Mouse (Mus musculus) stomach, embryonic 15.5 days (tissue): ENCODE results near the gene Clec9a. TPM values are rescaled to one million over a fixed set of nuclear protein-coding genes. Genes with fewer than 3 reads are reported as not detected.

Source experiments
- ATAC-seq: fragments of 200-750 bp; cut with Nextera tagmentation; 2 replicates; pipeline ENCODE4 v1.8.0; 2017; ENCODE audit warnings: low read depth, moderate number of reproducible peaks, moderate TSS enrichment; ENCODE audit not compliant: insufficient read depth, low FRiP score
- H3K27ac ChIP-seq: fragments of 300-500 bp; sonication (generic); 2 replicates; pipeline ENCODE4 v1.5.1; 2015; ENCODE audit warnings: mild to moderate bottlenecking, inconsistent platforms
- H3K27me3 ChIP-seq: fragments of 300-500 bp; sonication (generic); replicated peaks from 2 replicates; pipeline ENCODE4 v1.6.1; 2015; ENCODE audit warnings: inconsistent platforms
- H3K36me3 ChIP-seq: fragments of 300-500 bp; sonication (generic); 2 replicates; pipeline ENCODE4 v1.6.1; 2015; ENCODE audit warnings: inconsistent platforms
- H3K4me1 ChIP-seq: fragments of 300-500 bp; sonication (generic); 2 replicates; pipeline ENCODE4 v1.6.1; 2015; ENCODE audit warnings: inconsistent platforms
- H3K4me2 ChIP-seq: fragments of 300-500 bp; sonication (generic); 2 replicates; pipeline ENCODE4 v1.6.1; 2015; ENCODE audit warnings: mild to moderate bottlenecking, inconsistent platforms
- H3K4me3 ChIP-seq: fragments of 300-500 bp; sonication (generic); replicated peaks from 2 replicates; pipeline ENCODE4 v1.5.1; 2015; ENCODE audit warnings: inconsistent platforms
- H3K9ac ChIP-seq: fragments of 300-500 bp; sonication (generic); 2 replicates; pipeline ENCODE4 v1.6.1; 2015; ENCODE audit warnings: inconsistent platforms
- H3K9me3 ChIP-seq: fragments of 300-500 bp; sonication (generic); 2 replicates; pipeline ENCODE4 v1.6.1; 2016; ENCODE audit warnings: inconsistent platforms
- WGBS: fragments of 180-500 bp; shearing (Covaris S2); methylation state at CpG from one replicate; pipeline ENCODE4 v1.1.7; 2015; 5-methylcytosine and 5-hydroxymethylcytosine counted together
- polyA plus RNA-seq: library from polyadenylated mRNA; unstranded; fragments of >200 nt; fragmentation: Nextera tagmentation; extraction: Ambion mirVana; gene quantifications from 2 replicates; pipeline ENCODE4 v1.2.1, GENCODE M21; 2015

Clec9a gene
- polyA plus RNA-seq, 1 experiment from 2014 or later: 0.12 TPM

- 72% methylated on average over 4 of the region's 4 CpGs for WGBS
- no peaks in the 10 kb centered on the region for H3K36me3 ChIP-seq
Observed at GRCm38 (mm10) chr6:129427281-129427680, 18.6 kb downstream of the Clec9a start.

DNA sequence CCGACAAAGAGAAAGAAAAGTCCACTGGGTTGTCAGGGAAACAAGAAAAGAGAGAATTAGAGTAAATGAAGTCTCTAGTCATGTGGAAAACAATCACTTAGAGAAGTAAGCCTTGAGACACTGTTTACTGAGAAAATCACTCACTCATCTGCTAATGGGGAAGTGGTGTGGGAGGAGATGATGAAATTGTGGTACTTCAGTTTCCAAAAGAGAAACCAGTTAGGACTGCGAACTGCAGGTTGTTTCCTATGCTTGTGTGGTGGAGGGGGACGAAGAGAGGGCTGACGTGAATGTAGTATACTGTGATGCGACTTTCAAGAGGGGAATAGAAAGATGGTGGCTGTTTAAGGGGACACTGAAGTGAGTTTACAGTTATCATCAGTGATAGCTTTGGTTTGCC is 25.6 kb downstream of the Clec9a start:
- no peak overlapping the region for H3K9ac ChIP-seq
- H3K36me3 ChIP-seq: no peaks in the 10 kb centered on the region
- ATAC-seq: no peak
- H3K4me1 ChIP-seq: no peaks in the 10 kb centered on the region
- no peak overlapping the region for H3K4me2 ChIP-seq
- H3K27me3 ChIP-seq: no peaks in the 10 kb centered on the region
- H3K27ac ChIP-seq: no peak overlapping the region
- H3K9me3 ChIP-seq: no peaks in the 10 kb centered on the region
- 70% methylated on average over 5 of the region's 5 CpGs for WGBS
- no peak overlapping the region for H3K4me3 ChIP-seq

More at GRCm38 (mm10) chr6:129427281-129427680, 18.6 kb downstream of the Clec9a start:
- Histone ChIP-seq H3K27ac (no peak overlapping the region), H3K9ac (no peak overlapping the region), H3K4me2 (no peak overlapping the region), H3K4me1 (peaks cover 5% of the 10 kb centered on the region), H3K4me3 (no peak overlapping the region), H3K27me3 (no peaks in the 10 kb centered on the region), H3K9me3 (no peaks in the 10 kb centered on the region)
- ATAC-seq: no peak

GRCm38 (mm10) chr6:129436025-129436424 is 27.4 kb downstream of the Clec9a start:
- Histone ChIP-seq H3K27ac (no peak overlapping the region), H3K9ac (no peak overlapping the region), H3K27me3 (no peaks in the 10 kb centered on the region), H3K9me3 (no peaks in the 10 kb centered on the region), H3K4me2 (no peak overlapping the region), H3K4me1 (no peaks in the 10 kb centered on the region), H3K4me3 (no peak overlapping the region), H3K36me3 (no peaks in the 10 kb centered on the region)
- no peak for ATAC-seq
- 83% methylated on average over 3 of the region's 3 CpGs for WGBS

GRCm38 (mm10) chr6:129438033-129438432 is 29.4 kb downstream of the Clec9a start:
- no peak overlapping the region for H3K4me2 ChIP-seq
- H3K9me3 ChIP-seq: no peaks in the 10 kb centered on the region
- H3K27ac ChIP-seq: no peak overlapping the region
- H3K4me1 ChIP-seq: no peaks in the 10 kb centered on the region
- no peak overlapping the region for H3K9ac ChIP-seq
- no peak overlapping the region for H3K4me3 ChIP-seq
- H3K27me3 ChIP-seq: no peaks in the 10 kb centered on the region
- no peaks in the 10 kb centered on the region for H3K36me3 ChIP-seq
- 83% methylated on average over 2 of the region's 2 CpGs for WGBS
- ATAC-seq: no peak

DNA sequence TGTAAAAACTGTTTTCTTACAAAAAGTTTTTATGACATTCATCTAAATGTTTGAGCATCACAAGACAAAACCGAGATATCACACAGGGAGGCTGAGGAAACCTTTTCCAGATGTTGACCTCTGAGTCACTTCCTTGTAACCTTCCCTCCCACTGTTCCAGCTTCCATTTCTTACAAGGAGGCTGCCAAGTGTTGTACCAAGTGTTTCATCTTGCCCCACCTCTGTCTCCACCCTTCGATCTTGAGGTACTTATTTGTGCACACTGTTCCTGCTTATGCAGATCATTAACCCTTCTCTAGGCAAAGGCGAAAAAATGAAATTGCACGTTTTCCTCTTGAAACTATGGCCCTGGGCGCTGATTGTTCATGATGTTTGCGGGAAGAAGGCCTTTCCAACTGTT is 41.1 kb downstream of the Clec9a start:
- Histone ChIP-seq H3K9me3 (no peaks in the 10 kb centered on the region), H3K27me3 (no peaks in the 10 kb centered on the region), H3K9ac (no peak overlapping the region), H3K4me3 (no peak overlapping the region), H3K27ac (no peak overlapping the region), H3K4me1 (no peaks in the 10 kb centered on the region), H3K4me2 (no peak overlapping the region), H3K36me3 (no peaks in the 10 kb centered on the region)
- 70% methylated on average over 6 of the region's 6 CpGs for WGBS
- no peak for ATAC-seq

DNA sequence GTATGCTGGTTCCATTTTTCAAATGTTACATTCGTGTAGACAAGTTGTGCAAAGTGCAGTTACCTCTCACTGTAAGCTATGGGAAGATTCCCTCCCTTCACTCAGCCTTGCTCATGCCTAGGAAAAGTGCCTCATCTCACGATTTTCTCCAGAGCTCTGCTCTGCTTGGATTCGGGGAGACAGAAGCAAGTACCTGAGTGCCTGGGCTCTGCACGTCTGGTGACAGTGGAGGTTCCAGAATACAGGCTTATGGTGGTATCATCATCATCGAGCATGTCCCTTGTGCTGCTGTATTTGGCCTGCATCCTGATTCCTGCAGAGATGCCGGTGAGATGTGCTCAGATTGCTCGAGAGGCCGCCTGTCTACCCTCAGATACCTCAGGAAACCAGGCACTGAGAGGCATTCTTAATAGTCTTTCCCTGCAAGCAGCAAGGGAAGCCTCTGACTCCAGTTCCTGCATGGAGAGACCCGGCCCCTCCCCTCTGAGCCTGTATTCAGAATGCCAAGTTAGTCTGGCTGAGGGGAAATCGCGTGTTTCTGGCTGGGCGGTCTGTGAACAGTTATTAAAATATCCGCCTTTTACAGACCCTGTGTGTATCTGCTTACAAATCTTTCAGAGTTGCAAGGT is 42.9 kb downstream of the Clec9a start, which contains the start of gene Clec1a:
Gene Clec1a (minus strand): TSS at position 590 of the 629 bp plus-strand sequence.
- no peaks in the 10 kb centered on the region for H3K9me3 ChIP-seq
- ATAC-seq: no peak
- no peaks in the 10 kb centered on the region for H3K4me1 ChIP-seq
- no peaks in the 10 kb centered on the region for H3K36me3 ChIP-seq
- WGBS: 55% methylated on average over 13 of the region's 13 CpGs
- no peak within 1 kb of the TSS for H3K27ac ChIP-seq
- no peak within 1 kb of the TSS for H3K4me3 ChIP-seq
- H3K27me3 ChIP-seq: no peaks in the 10 kb centered on the region
- no peak within 1 kb of the TSS for H3K9ac ChIP-seq
- H3K4me2 ChIP-seq: peak within 1 kb of the TSS; percentile 8; the same call in 1 of the 2 replicates

DNA sequence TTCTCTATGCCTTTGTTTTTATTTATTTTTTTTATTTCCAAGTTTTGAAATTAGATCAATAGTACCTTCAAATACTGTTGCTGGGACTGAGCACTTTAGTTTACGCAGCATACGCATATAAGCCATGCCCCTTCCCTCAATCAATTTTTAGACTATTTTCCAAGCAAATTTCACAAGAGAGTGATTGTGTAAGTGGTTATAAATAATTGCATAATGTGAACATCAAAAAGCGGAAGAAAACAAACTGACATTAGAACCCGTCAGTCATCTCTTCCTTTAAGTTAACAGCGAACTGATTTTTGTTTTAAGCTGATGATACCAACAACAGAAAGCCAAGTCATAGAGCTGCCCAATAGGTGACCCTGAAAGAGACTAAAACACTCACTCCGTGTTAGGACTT is 62.7 kb downstream of the Clec9a start:
- H3K4me3 ChIP-seq: no peak overlapping the region
- H3K9ac ChIP-seq: no peak overlapping the region
- no peak for ATAC-seq
- no peak overlapping the region for H3K27ac ChIP-seq
- no peaks in the 10 kb centered on the region for H3K36me3 ChIP-seq
- H3K4me1 ChIP-seq: no peaks in the 10 kb centered on the region
- H3K9me3 ChIP-seq: no peaks in the 10 kb centered on the region
- no peaks in the 10 kb centered on the region for H3K27me3 ChIP-seq
- no peak overlapping the region for H3K4me2 ChIP-seq
- WGBS: 85% methylated on average over 6 of the region's 6 CpGs

DNA sequence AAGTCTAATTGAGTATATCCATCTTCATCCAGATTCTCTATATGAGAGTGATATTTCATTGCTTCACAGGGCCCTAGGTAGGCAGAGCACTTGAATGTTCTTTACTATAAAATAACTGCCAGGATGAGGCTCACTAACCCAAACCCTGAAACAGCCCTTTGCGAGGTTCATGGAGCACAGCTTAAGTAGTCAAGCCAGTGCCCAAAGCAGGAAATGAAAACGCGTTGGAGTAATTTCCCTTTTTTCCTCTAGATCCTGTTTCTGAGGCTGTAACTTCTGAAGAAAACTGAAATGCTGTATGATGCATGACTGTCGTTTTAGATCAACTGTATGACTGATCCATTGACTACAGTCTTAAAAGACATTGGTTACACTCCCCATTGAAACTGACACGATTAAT is 64.0 kb downstream of the Clec9a start:
- 82% methylated on average over 5 of the region's 5 CpGs for WGBS
- H3K27ac ChIP-seq: no peak overlapping the region
- no peak overlapping the region for H3K4me3 ChIP-seq
- ATAC-seq: no peak
- H3K9ac ChIP-seq: no peak overlapping the region
- H3K9me3 ChIP-seq: no peaks in the 10 kb centered on the region
- H3K4me1 ChIP-seq: no peaks in the 10 kb centered on the region
- H3K36me3 ChIP-seq: no peaks in the 10 kb centered on the region
- no peaks in the 10 kb centered on the region for H3K27me3 ChIP-seq
- H3K4me2 ChIP-seq: no peak overlapping the region

Other genes starting within 250 kb of the Clec9a start
- gene Clec2d, start 228.2 kb upstream of the Clec9a start, polyA plus RNA-seq: 0.85 and 1.1 TPM in 2 replicates
- 0.40 and 0.59 TPM in 2 replicates for gene Cd69, start 133.4 kb upstream of the Clec9a start, polyA plus RNA-seq
- gene 4922502D21Rik, start 77.1 kb upstream of the Clec9a start, polyA plus RNA-seq: not detected in 2 replicates
- 1.9 and 2.6 TPM in 2 replicates for gene Clec12a, start 66.2 kb upstream of the Clec9a start, polyA plus RNA-seq
- gene Clec12b, start 23.0 kb upstream of the Clec9a start, polyA plus RNA-seq: 0.19 TPM in 1 of 2 replicates, not detected in the other
- gene Clec1b, start 11.6 kb upstream of the Clec9a start, polyA plus RNA-seq: 1.2 and 1.6 TPM in 2 replicates
- 2.9 and 3.6 TPM in 2 replicates for gene Clec1a, start 43.1 kb downstream of the Clec9a start, polyA plus RNA-seq
- gene Olr1, start 98.3 kb downstream of the Clec9a start, polyA plus RNA-seq: 0.05 and 0.14 TPM in 2 replicates
- 0.30 TPM in 1 of 2 replicates, not detected in the other for gene Tmem52b, start 103.7 kb downstream of the Clec9a start, polyA plus RNA-seq
- gene Gabarapl1, start 124.3 kb downstream of the Clec9a start, polyA plus RNA-seq: 40.2 and 42.1 TPM in 2 replicates
- gene Klre1, start 169.0 kb downstream of the Clec9a start, polyA plus RNA-seq: not detected in 2 replicates
- 0.83 and 1.4 TPM in 2 replicates for gene Klrd1, start 182.9 kb downstream of the Clec9a start, polyA plus RNA-seq
- 0.22 and 0.45 TPM in 2 replicates for gene Klrk1, start 215.0 kb downstream of the Clec9a start, polyA plus RNA-seq
- gene Klrc3, start 234.5 kb downstream of the Clec9a start, polyA plus RNA-seq: not detected in 2 replicates